In the genomic region with DNA sequence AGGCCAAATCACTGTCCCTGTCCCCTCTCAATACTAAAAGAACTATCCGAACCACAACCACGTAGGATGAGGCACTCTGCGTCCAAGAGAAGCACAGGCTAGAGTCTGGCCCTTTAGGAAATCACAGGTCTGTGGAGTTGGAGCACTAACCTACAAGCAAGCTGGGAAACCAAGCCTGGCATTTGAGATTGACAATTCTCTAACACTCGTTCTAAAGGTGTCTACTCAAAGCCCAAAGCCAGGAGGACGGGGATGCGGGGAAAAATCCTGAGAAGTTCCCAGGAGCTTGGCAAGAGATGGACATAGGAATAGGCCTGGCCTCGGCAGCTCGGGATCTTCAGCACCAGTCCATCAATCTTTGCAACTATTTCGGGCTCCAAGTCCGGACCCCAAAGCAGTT, we compare ENCODE assay signal across 16 mouse cellular contexts. TPM values are rescaled to one million over a fixed set of nuclear protein-coding genes. Genes with fewer than 3 reads are reported as not detected.
DNase-seq lines count a peak whose midpoint lies in the region; ATAC-seq lines count a peak whose summit lies in the region.
"Had no signal": no experiment of that assay in that cellular context is flagged by ENCODE, and none has a peak within 500 bp of the region (broad histone marks: within the 10 kb centered on the region; RNA-seq: fewer than 3 reads in every experiment).

No protein-coding gene starts in this region.

- DNase-seq in forebrain, embryonic 11.5 days (ENCODE audit: low spot score) = no peak
- peak; percentile 54 for DNase-seq in midbrain, embryonic 10.5 days (ENCODE audit: low spot score)
- peak; percentile 60 for DNase-seq in embryonic facial prominence, embryonic 10.5 days (ENCODE audit: low spot score)
- DNase-seq in limb, embryonic 11.5 days (ENCODE audit: low spot score) = peak; percentile 63
- DNase-seq in heart, postnatal 36 days = no peak
- no peak for DNase-seq in left cerebral cortex, adult 8-10 months (ENCODE audit: low spot score in 2 of 2)
- DNase-seq: adrenal gland, postnatal 25 days; cerebellum, adult 18-20 months; left cerebral cortex, postnatal 4 days; spleen, adult 18-20 months had no signal

- H3K9ac ChIP-seq in forebrain, embryonic 11.5 days (ENCODE audit: low read length) = peak overlapping the region; percentile 16
- H3K9ac ChIP-seq in forebrain, embryonic 16.5 days (replicated peaks; ENCODE audit: low read depth, low read length) = no peak overlapping the region
- no peak overlapping the region for H3K9ac ChIP-seq in midbrain, embryonic 16.5 days (ENCODE audit: low read depth, low read length)
- H3K9ac ChIP-seq in limb, embryonic 11.5 days (ENCODE audit: low read length) = peak overlapping the region; percentile 64
- H3K9ac ChIP-seq: liver, postnatal 0 days; stomach, embryonic 15.5 days had no signal

- H3K27ac ChIP-seq in forebrain, embryonic 11.5 days (ENCODE audit: low read depth, low read length) = no peak overlapping the region
- no peak overlapping the region for H3K27ac ChIP-seq in forebrain, embryonic 16.5 days (ENCODE audit: low read length)
- no peak overlapping the region for H3K27ac ChIP-seq in midbrain, embryonic 10.5 days (replicated peaks)
- H3K27ac ChIP-seq in midbrain, embryonic 16.5 days (ENCODE audit: low read length) = no peak overlapping the region
- H3K27ac ChIP-seq in embryonic facial prominence, embryonic 10.5 days (replicated peaks) = peak overlapping the region; percentile 97
- H3K27ac ChIP-seq in limb, embryonic 11.5 days (replicated peaks; ENCODE audit: low read depth, low read length) = 0 out of 2 replicates have a peak overlapping the region, but pooled peaks have one; percentile 36
- H3K27ac ChIP-seq: stomach, embryonic 15.5 days had no signal

- H3K9me3 ChIP-seq in forebrain, embryonic 11.5 days (ENCODE audit: control insufficient read depth, low read length) = no peaks in the 10 kb centered on the region
- H3K9me3 ChIP-seq in forebrain, embryonic 16.5 days (ENCODE audit: control insufficient read depth, low read length) = no peaks in the 10 kb centered on the region
- H3K9me3 ChIP-seq in midbrain, embryonic 10.5 days (replicated peaks) = no peaks in the 10 kb centered on the region
- H3K9me3 ChIP-seq in midbrain, embryonic 16.5 days (replicated peaks; ENCODE audit: control insufficient read depth, low read length, poor library complexity, severe bottlenecking) = no peaks in the 10 kb centered on the region
- no peaks in the 10 kb centered on the region for H3K9me3 ChIP-seq in embryonic facial prominence, embryonic 10.5 days
- no peaks in the 10 kb centered on the region for H3K9me3 ChIP-seq in limb, embryonic 11.5 days (ENCODE audit: control insufficient read depth, low read length)
- H3K9me3 ChIP-seq: stomach, embryonic 15.5 days had no signal

- H3K27me3 ChIP-seq in forebrain, embryonic 11.5 days (ENCODE audit: control insufficient read depth, insufficient read depth, low read length) = peaks cover 95% of the 10 kb centered on the region
- H3K27me3 ChIP-seq in forebrain, embryonic 16.5 days (replicated peaks; ENCODE audit: control insufficient read depth, insufficient read depth, low read length) = peaks cover 74% of the 10 kb centered on the region
- peaks cover 100% of the 10 kb centered on the region for H3K27me3 ChIP-seq in midbrain, embryonic 10.5 days (ENCODE audit: low read depth, poor library complexity, severe bottlenecking)
- H3K27me3 ChIP-seq in midbrain, embryonic 16.5 days (ENCODE audit: control insufficient read depth, insufficient read depth, low read depth, low read length) = peaks cover 66% of the 10 kb centered on the region
- peaks cover 100% of the 10 kb centered on the region for H3K27me3 ChIP-seq in embryonic facial prominence, embryonic 10.5 days (replicated peaks; ENCODE audit: low read depth, poor library complexity, severe bottlenecking)
- peaks cover 70% of the 10 kb centered on the region for H3K27me3 ChIP-seq in limb, embryonic 11.5 days (ENCODE audit: control insufficient read depth, insufficient read depth, low read length)

- H3K36me3 ChIP-seq in forebrain, embryonic 11.5 days (ENCODE audit: control insufficient read depth, insufficient read depth, low read length) = no peaks in the 10 kb centered on the region
- H3K36me3 ChIP-seq in forebrain, embryonic 16.5 days (ENCODE audit: control insufficient read depth, insufficient read depth) = no peaks in the 10 kb centered on the region
- no peaks in the 10 kb centered on the region for H3K36me3 ChIP-seq in midbrain, embryonic 10.5 days
- H3K36me3 ChIP-seq in midbrain, embryonic 16.5 days (ENCODE audit: control insufficient read depth, insufficient read depth, low read length) = no peaks in the 10 kb centered on the region
- peaks cover 27% of the 10 kb centered on the region for H3K36me3 ChIP-seq in embryonic facial prominence, embryonic 10.5 days (replicated peaks)
- H3K36me3 ChIP-seq in limb, embryonic 11.5 days (ENCODE audit: control insufficient read depth, insufficient read depth, low read length) = no peaks in the 10 kb centered on the region
- H3K36me3 ChIP-seq: stomach, embryonic 15.5 days had no signal

- peak overlapping the region; percentile 15 for H3K4me2 ChIP-seq in forebrain, embryonic 11.5 days (ENCODE audit: low read depth, low read length, severe bottlenecking)
- no peak overlapping the region for H3K4me2 ChIP-seq in forebrain, embryonic 16.5 days (ENCODE audit: low read length)
- H3K4me2 ChIP-seq in midbrain, embryonic 16.5 days (ENCODE audit: low read length) = no peak overlapping the region
- peak overlapping the region; percentile 82 for H3K4me2 ChIP-seq in limb, embryonic 11.5 days (ENCODE audit: low read depth, severe bottlenecking)

- ATAC-seq in forebrain, embryonic 11.5 days (replicated peaks; ENCODE audit: low FRiP score) = no peak
- no peak for ATAC-seq in forebrain, embryonic 16.5 days
- ATAC-seq in midbrain, embryonic 16.5 days = no peak
- no peak for ATAC-seq in limb, embryonic 11.5 days (ENCODE audit: insufficient number of reproducible peaks, low FRiP score, low TSS enrichment, low read depth)
- ATAC-seq: inflammation-experienced regulatory T-cells, adult 6 months; liver, postnatal 0 days had no signal

- peak overlapping the region; percentile 11 for H3K4me3 ChIP-seq in forebrain, embryonic 11.5 days (ENCODE audit: low read depth, low read length)
- no peak overlapping the region for H3K4me3 ChIP-seq in forebrain, embryonic 16.5 days (replicated peaks; ENCODE audit: low read length)
- H3K4me3 ChIP-seq in midbrain, embryonic 10.5 days = peak overlapping the region; percentile 25
- H3K4me3 ChIP-seq in midbrain, embryonic 16.5 days (ENCODE audit: low read depth, low read length) = no peak overlapping the region
- H3K4me3 ChIP-seq in embryonic facial prominence, embryonic 10.5 days = peak overlapping the region; percentile 85
- H3K4me3 ChIP-seq in limb, embryonic 11.5 days (ENCODE audit: low read depth, low read length) = peak overlapping the region; percentile 72

- peaks cover 19% of the 10 kb centered on the region; the same call in 1 of the 2 replicates for H3K4me1 ChIP-seq in forebrain, embryonic 11.5 days (replicated peaks; ENCODE audit: control insufficient read depth, insufficient read depth, low read length)
- H3K4me1 ChIP-seq in forebrain, embryonic 16.5 days (replicated peaks; ENCODE audit: control insufficient read depth, insufficient read depth, low read length) = peaks cover 25% of the 10 kb centered on the region
- peaks cover 44% of the 10 kb centered on the region for H3K4me1 ChIP-seq in midbrain, embryonic 10.5 days
- peaks cover 16% of the 10 kb centered on the region for H3K4me1 ChIP-seq in midbrain, embryonic 16.5 days (ENCODE audit: control insufficient read depth, insufficient read depth, low read length)
- H3K4me1 ChIP-seq in embryonic facial prominence, embryonic 10.5 days = peaks cover 90% of the 10 kb centered on the region
- H3K4me1 ChIP-seq in limb, embryonic 11.5 days (ENCODE audit: control insufficient read depth, insufficient read depth, low read length) = peaks cover 43% of the 10 kb centered on the region

- intact Hi-C loops in heart, postnatal 36 days (cut with DNase I) = no loop called here

- 4% methylated on average over 10 of the region's 10 CpGs for WGBS in forebrain, embryonic 11.5 days
- WGBS in forebrain, embryonic 16.5 days = 15% methylated on average over 10 of the region's 10 CpGs
- WGBS in midbrain, embryonic 10.5 days = under 1% methylated on average over 10 of the region's 10 CpGs
- WGBS in midbrain, embryonic 16.5 days = 12% methylated on average over 10 of the region's 10 CpGs
- WGBS in embryonic facial prominence, embryonic 10.5 days = 4% methylated on average over 10 of the region's 10 CpGs
- 4% methylated on average over 10 of the region's 10 CpGs for WGBS in limb, embryonic 11.5 days

RNA-seq across cellular contexts. Expression of a gene that starts 3.0 kb away (rescaled TPM):
- polyA plus RNA-seq in forebrain, embryonic 11.5 days (2014; fragmentation: Nextera tagmentation; extraction: Ambion mirVana) = 10.0 and 11.2 TPM in 2 replicates
- polyA plus RNA-seq in forebrain, embryonic 16.5 days (2015; fragmentation: Nextera tagmentation; extraction: Ambion mirVana) = 0.61 and 1.0 TPM in 2 replicates
- polyA plus RNA-seq in midbrain, embryonic 10.5 days (2016; fragmentation: Nextera tagmentation; extraction: Ambion mirVana) = 6.5 and 6.7 TPM in 2 replicates
- 0.53 and 0.62 TPM in 2 replicates for polyA plus RNA-seq in midbrain, embryonic 16.5 days (2015; fragmentation: Nextera tagmentation; extraction: Ambion mirVana)
- 22.4 and 22.7 TPM in 2 replicates for polyA plus RNA-seq in embryonic facial prominence, embryonic 10.5 days (2016; fragmentation: Nextera tagmentation; extraction: Ambion mirVana)
- polyA plus RNA-seq in limb, embryonic 11.5 days (2014; fragmentation: Nextera tagmentation; extraction: Ambion mirVana) = 7.9 and 10.0 TPM in 2 replicates
- under 1 TPM; 0.19 to 0.22 TPM for total RNA-seq in heart, postnatal 36 days (2021)
- total RNA-seq in left cerebral cortex, adult 8-10 months (2022) = 1 to 10 TPM in 2 of 4 experiments, under 1 TPM in 2; 0.91 to 1.8 (median 1.2) TPM
- total RNA-seq: common myeloid progenitor, adult 5-6 weeks had no signal
- polyA plus RNA-seq: liver, postnatal 0 days had no signal

Comparison
In these comparisons a context has a peak if more than half of its experiments do, and no peak if none do; other contexts are left out.
1. H3K4me2 ChIP-seq: peak in forebrain, embryonic 11.5 days (single experiment) and limb, embryonic 11.5 days (single experiment); none in forebrain, embryonic 16.5 days (single experiment) and midbrain, embryonic 16.5 days (single experiment).
2. H3K4me3 ChIP-seq: peak in forebrain, embryonic 11.5 days (single experiment), midbrain, embryonic 10.5 days (single experiment), embryonic facial prominence, embryonic 10.5 days (single experiment) and limb, embryonic 11.5 days (single experiment); none in forebrain, embryonic 16.5 days (single experiment) and midbrain, embryonic 16.5 days (single experiment).
3. H3K9ac ChIP-seq: peak in forebrain, embryonic 11.5 days (single experiment) and limb, embryonic 11.5 days (single experiment); none in forebrain, embryonic 16.5 days (single experiment) and midbrain, embryonic 16.5 days (single experiment).
4. DNase-seq: peak in midbrain, embryonic 10.5 days (single experiment), embryonic facial prominence, embryonic 10.5 days (single experiment) and limb, embryonic 11.5 days (single experiment); none in forebrain, embryonic 11.5 days (single experiment), heart, postnatal 36 days (0 of 2) and left cerebral cortex, adult 8-10 months (0 of 2).
5. H3K27ac ChIP-seq: peak in embryonic facial prominence, embryonic 10.5 days (single experiment) and limb, embryonic 11.5 days (single experiment); none in forebrain, embryonic 11.5 days (single experiment), forebrain, embryonic 16.5 days (single experiment), midbrain, embryonic 10.5 days (single experiment) and midbrain, embryonic 16.5 days (single experiment).